Mouse (Mus musculus): ENCODE results near the gene Nebl.

GRCm38 (mm10) chr2:17390513-17391200 is 340.6 kb downstream of the Nebl start:
- TF ChIP-seq GATA1 (IDR thresholded peaks at IDR 0.05; ENCODE audit: low read length) (no peak), TAL1 (IDR thresholded peaks at IDR 0.05; ENCODE audit: low read length) (no peak)

All from erythroblast, embryonic 14.5 days (primary cell).